Mouse (Mus musculus) T-helper 2 cell (primary cell): ENCODE results near the gene Dock2.

Experiments
- in situ Hi-C: fragments of 300-600 bp; cut with MboI, MseI; formaldehyde crosslinking; loops from one replicate; pipeline ENCODE4 v1.15.1; 2025; ENCODE audit warnings: high pct_unique_total_duplicates

Gene Dock2

DNA sequence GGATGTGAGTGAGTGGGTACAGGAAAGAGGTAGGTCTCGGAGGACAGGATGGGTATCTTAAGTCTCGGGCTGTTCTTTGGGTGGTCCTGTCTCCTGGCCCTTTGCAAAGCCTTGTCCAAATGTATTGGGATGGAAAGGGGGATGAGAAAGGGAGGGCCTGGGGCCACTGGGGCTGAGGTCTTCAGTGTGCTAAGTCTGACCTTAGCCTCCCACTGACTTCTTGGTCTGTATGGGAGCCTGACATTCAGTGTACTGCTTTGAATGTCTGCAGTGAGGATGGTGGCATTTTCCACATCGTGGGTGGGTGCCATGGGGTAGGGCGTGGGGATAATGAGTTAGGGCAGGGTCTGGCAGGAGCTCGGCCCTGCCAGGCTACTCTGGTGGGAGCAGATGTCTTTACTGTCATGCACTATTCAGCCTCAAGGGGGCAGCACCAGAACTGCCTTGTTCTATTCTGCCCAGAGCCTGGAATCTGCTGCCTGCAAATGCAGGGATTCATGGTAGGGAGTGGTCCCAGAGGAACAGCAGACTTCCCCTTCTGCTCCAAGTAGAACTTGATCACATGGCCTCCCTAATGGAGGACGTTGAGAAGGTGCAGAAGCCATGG, 554.8 kb downstream of the Dock2 start:
- in situ Hi-C loops: loop anchor here (10.0 kb wide), 1 partner anchor 586 kb away; no protein-coding TSS in a partner anchor

DNA sequence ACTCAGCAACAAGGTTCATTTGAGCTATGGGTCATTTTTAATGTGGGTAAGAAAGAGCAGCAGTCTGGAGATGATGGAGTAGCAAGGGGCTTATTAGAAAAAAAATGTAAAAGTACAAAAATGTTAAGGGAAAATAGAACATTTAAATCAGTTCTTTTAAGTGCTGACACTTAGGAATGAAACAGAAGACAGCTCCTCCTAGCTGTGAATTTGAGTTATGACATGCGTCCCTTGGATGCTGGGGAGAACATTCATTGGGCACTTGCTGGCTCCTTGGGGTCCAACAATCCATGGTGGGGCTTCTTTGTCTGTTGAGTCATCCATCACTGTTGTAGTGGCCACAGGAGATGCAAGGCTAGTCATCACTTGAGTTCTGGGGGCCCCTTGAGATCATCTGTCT, 556.5 kb downstream of the Dock2 start:
- in situ Hi-C loops: loop anchor here (10.0 kb wide), 1 partner anchor 588 kb away; no protein-coding TSS in a partner anchor

DNA sequence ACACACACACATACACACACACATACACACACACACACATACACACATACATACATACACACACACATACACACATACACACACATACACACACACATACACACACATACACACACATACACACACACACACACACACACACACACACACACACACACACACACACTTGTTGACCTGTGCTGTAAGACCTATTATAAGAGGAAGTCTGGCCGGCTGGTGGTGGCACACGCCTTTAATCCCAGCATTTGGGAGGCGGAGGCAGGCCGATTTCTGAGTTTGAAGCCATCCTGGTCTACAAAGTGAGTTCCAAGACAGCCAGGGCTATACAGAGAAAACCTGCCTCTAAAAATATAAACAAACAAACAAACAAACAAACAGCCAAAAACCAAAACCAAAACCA, 563.1 kb downstream of the Dock2 start:
- in situ Hi-C loops: loop anchor here (10.0 kb wide), 1 partner anchor 594 kb away; no protein-coding TSS in a partner anchor

DNA sequence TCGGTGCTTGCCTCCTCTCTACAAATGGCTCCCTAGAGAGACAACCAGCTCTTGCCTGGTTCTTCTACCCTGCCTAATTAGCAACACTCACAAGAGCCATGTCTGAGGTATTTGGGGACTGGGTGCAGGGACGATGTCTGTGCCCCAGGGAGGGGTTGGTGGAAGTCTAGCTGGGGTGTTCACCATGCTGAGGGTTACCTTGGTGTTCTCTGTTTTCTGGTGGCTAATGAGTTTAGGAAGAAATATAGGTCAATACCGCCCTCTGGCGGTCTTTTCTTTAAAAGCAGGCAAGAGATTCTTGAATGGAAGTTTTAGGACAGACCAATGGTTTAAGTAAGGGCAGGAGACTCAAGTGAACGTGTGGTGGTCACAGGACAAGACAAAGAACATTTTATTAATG, 570.8 kb downstream of the Dock2 start:
- in situ Hi-C loops: loop anchor here (5.0 to 10.0 kb wide), 3 partner anchors 61 to 258 kb away; no protein-coding TSS in a partner anchor

DNA sequence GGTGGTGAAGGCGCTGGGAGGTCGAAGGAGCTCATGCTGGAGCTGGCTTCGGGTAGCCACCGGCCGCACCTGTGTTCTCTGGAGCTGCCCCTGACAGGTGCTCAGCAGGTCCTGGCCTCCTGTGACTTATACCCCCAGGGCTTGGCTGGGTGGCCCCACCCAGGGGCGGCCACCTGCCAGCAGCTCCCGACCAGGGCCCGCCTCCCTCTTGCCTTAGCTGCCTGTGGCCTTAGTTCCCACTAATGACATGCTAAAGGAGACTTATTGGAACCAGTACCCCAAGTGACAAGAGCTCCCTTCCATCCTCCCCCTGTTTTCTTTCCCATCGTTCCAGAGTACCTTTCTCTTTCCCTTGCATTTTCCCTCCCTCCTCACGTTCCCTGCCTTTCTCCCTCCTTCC, 575.7 kb downstream of the Dock2 start, which contains the start of gene Foxi1:
Gene Foxi1 (minus strand): TSS at position 101 of the 400 bp plus-strand sequence.
- in situ Hi-C loops: loop anchor here (10.0 kb wide), 1 partner anchor 223 kb away; no protein-coding TSS in a partner anchor

DNA sequence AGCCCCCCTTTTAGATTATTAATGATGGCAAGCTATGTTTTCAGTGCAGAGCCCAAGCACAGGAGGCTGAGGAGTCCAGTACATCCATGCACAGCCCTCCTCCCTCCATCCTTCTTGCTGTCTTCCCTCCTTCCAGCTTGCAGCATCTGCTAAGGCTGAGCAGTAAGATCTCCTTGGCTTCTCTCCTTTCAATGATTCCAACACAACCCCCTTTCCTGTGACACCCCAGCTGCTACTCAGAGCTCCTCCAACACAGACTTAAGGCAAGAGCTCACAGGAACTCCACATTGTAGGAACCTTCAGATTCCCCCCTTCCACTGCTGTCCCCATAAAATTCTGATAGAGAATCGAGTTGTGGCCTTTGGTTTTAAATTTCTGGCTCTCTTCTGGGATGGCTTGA, 580.9 kb downstream of the Dock2 start:
- in situ Hi-C loops: loop anchor here (5.0 to 10.0 kb wide), 2 partner anchors 218 to 470 kb away; no protein-coding TSS in a partner anchor

DNA sequence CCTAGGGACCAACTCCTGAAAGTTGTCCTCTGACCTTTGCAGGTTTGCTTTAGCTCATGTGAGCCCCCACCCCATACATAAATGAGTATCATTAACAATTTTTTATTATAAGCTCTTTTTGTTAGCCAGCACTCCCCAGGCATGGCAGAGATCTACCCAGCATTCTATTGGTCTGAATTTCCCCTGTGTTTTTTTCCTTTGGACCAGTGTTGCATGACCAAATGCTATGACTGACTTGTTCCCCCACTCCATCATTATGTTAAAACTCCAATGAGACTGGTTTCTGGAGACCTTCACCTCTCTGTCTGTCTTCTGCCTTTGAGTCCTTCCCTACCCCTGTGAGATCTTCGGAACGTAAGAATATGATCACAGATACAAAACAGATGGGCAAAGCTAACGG, 588.5 kb downstream of the Dock2 start:
- in situ Hi-C loops: no loop called here

DNA sequence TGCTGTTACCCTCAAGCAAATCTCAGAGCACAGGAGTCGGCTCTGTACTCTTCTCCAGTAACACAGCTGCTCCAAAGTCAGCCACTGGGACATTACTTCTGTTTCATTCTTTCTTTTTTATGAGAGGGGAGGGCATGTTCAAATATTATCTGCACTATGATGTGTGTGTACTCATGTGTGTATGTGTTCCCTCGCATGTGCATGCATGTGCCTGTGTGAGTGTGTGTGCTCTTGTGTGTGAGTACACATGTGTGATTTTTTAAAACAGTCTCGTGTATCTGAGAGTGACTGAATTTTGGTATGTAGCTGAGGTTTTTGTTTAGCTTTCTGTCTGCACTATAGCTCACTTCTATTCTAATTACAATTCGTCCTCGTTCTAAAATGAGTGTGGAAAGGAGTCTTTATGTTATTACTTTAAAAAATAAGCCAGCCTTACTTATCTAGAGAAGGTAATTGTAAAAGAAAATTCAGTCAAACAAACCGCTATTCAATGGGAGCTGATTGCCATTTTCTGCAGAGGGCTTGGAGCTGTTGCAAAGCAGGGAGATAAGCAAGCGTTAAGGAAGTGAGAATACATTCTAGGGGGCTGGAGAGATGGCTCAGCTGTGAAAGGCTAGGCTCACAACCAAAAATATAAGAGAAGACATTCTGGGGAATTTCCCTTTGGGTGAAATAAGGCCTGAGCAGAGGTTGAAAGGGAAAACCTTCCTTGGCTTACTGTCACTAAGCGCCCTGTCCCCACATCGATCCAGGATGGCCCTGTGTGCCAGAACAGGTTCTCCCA, 589.3 kb downstream of the Dock2 start:
- in situ Hi-C loops: no loop called here

DNA sequence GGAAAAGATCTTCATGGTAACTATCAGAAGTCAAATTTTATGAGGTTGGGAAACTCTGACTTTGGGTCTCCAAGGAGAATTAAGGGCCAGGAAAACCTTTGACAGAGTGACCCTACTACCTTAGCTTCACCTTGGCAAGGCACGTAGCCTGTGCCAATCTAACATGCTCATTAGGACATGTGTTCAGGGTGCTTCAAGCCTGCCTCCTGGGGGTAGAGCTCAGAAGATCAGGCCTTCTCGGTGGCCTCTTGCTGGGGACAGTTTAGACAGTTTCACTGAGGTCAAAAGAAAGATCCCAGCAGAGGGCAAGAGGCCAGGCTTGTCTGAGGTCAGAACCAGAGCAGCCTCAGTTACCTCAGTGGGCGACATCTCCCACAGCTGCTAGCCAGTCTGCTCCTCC, 590.0 kb downstream of the Dock2 start:
- in situ Hi-C loops: no loop called here

DNA sequence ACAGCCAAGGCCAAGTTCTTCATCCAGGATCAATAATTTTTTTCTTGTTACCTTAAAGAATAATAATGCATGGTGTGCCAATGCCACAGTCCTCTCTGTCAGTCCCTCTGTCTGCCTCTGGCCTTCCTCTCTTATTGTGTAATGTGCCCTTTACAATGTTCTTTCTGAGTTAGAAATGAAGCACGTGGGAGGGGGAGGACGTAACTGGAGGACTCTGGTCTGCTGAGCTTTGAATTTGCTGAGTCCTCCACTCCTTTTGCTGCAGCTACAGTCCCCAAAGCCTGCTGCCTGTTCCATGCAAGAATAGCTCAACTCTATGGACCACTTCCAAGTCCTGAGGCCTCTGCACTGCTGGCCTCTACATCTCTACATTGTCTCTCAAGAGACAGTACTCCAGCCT, 599.4 kb downstream of the Dock2 start:
- in situ Hi-C loops: no loop called here

DNA sequence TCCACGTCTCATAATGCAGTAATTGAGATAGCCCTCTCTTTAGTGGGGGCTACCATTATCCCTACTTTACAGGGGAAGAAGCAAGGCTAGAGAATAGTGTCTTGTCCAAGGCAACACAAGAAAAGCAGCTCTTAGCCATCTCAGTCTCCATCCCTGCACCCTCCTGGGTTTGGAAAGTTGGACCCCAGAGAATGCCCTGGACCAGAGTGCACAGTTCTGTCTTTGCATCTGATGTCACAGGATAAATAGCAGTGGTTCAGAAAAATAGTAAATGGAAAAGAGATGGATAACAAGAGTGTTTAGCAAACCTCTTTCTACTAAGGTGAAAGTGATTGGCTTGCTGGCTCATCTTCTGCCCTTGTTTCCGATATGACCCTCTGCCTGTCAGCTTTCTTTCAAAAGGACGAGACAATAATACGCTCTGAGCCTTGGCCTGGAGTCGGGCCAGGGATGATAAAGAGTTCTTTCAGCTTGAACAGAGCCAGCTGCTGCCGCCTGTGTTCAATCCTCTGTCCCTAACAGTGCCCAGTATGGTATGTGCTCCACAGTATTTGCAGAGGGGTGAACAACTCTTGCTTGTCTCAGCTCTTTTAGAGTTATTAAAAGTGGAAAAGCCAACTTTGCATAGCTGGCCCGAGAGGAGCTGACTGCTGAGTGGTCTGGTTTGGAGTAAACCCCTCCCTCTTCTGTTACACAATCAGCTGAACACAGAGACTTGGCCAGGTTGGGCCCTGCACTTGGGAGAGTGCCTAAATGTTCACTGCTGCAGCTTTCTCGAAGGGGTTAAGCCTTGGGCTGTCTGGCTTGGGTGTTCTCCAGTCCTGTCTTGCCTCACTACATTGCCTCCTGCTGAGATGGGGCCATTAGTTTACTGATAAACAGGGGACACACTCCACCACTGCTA, 602.2 kb downstream of the Dock2 start:
- in situ Hi-C loops: no loop called here

DNA sequence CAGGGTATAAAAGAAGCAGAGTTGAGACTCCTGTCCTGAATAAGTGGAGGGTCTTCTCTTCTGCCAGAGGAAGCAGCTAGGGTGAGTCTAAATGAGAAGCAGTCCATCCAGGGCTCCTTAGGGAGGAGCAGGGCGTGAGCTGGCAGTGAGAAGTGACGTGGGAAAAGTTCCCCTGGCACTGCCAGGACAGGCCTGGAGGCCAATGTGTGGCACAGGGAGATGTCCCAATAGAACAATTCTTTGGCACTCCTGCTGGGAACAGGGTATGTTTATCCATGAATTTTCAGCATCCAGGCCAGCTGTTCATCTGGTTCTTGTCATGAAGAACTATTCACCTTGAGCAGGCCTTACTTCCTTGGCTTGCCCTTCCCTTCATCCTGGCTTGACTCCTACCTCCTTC, 604.9 kb downstream of the Dock2 start:
- in situ Hi-C loops: no loop called here
